Mouse (Mus musculus) heart, adult 2 months (tissue): ENCODE data around the gene Car4.

Source experiments
- CTCF ChIP-seq: fragments of 200-600 bp; IDR thresholded peaks from 2 replicates; pipeline ENCODE4 v1.8.1; 2022; ENCODE audit warnings: antibody characterized with exemption, mild to moderate bottlenecking, moderate library complexity
- EP300 ChIP-seq: fragments of 200-500 bp; IDR thresholded peaks from 2 replicates; pipeline ENCODE4 v1.6.1; 2011; ENCODE audit warnings: low read depth, low read length, control low read depth; ENCODE audit not compliant: insufficient read depth
- POLR2A ChIP-seq: fragments of 200-500 bp; IDR thresholded peaks from 2 replicates; pipeline ENCODE4 v1.6.1; 2011; ENCODE audit warnings: mild to moderate bottlenecking, low read depth, low read length, control low read depth; ENCODE audit not compliant: insufficient read depth

- no peak for TF ChIP-seq CTCF
- TF ChIP-seq POLR2A = no peak
- no peak for TF ChIP-seq EP300
Measured at GRCm38 (mm10) chr11:84958271-84958630, 665 bp downstream of the Car4 start.
